Mouse (Mus musculus): ENCODE data around the gene Gm11555. TPM values are rescaled to one million over a fixed set of nuclear protein-coding genes. Genes with fewer than 3 reads are reported as not detected.
"Not testable (repeated sequence)": the region's sequence is repeated elsewhere in the genome, so short reads cannot be mapped to it uniquely, and the experiment has no call there.

Gene Gm11555
- total RNA-seq (2021), result not detected
- long read RNA-seq, experiment 1, result 0 reads
- long read RNA-seq, experiment 2, result 0 reads

DNA sequence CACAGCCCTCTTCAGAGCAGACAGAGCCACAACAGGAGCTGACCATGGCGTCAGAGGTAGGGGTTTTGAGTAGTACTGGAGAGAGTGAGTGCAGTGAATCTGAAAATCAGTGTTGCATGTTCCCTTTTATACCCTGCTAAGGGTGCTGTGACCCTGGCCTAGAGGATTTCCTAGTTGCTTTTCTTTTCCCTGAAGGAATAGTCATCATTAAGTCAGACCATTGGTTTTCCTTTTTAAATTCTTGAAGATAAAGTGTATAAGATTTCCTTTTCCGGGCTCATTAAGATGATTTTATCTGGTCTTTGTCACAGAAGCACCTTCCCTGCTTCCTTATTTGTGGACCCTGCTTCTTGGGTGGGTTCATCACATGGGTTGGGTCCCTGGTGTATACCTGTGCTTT, at the start of gene Gm11555:
Gene Gm11555, minus strand, starts transcription at position 101 of the 400 bp plus-strand sequence.
- no peak for DNase-seq (ENCODE audit: low spot score in 2 of 2)

DNA sequence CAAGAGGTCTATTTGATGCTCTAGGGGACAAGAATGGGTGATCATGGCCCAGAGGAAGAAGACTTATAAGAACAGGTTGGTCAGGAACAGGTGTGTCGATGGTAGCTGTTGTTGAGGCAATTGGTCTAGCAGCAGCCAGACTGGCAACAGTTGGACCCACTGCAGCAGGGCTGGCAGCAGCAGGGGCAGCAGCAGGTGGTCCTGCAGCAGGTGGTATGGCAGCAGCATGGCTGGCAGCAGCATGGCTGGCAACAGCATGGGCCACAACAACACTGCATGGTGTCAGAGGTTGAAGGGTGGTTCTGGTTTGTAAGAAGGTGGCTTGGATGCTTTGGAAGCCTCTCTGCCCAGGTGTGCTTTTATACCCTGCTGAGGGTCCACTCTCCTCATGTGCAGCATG, 40.4 kb upstream of the Gm11555 start, which contains the start of gene Gm14190:
Gene Gm14190, minus strand, starts transcription at position 278 of the 400 bp plus-strand sequence.
- DNase-seq (ENCODE audit: low spot score in 2 of 2), result no peak

DNA sequence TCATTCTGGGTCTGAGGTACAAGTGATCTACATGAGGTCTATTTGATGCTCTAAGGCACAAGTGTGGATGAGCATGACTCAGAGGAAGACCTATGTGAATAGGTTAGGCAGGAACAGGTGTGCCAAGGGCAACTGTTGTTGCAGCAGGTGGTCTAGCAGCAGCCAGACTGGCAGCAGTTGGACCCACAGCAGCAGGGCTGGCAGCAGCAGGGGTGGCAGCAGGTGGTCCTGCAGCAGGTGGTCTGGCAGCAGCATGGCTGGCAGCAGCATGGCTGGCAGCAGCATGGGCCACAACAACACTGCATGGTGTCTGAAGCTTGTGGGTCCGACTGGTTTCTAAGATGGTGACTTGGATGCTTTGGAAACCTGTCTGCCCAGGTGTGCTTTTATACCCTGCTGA, 35.2 kb upstream of the Gm11555 start:
- DNase-seq (ENCODE audit: low spot score in 2 of 2), result not testable (repeated sequence)

DNA sequence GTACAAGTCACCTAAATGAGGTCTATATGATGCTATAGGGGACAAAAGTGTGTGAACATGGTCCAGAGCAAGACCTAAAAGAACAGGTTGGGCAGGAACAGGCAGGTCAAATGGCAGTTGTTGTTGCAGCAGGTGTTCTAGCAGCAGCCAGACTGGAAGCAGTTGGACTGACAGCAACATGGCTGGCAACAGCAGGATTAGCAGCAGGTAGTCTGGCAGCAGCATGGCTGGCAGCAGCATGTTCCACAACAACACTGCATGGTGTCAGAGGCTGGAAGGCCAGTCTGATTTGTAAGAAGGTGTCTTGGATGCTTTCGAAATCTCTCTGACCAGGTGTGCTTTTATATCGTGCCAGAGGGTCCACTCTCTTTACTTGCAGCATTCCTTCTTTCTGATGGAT, 33.4 kb upstream of the Gm11555 start:
- DNase-seq (ENCODE audit: low spot score in 2 of 2), result no peak

DNA sequence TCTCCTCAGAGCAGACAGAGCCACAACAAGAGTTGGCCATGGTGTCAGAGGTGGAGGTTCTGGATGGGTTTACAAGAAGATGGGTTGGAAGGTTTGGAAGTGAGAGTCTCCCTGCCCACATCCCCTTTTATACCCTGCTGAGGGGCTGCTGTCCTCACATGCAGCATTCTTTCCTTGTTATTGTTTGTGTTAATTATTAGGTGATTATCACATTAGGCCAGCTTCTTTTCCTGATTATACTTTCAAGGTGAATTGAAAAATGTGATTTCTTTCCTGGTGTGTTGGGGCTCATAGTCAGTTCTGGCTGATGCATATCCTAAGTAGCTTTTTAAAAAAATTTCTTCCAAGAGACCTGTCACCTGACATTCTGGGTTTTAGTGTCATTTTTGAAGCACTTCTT, 15.8 kb upstream of the Gm11555 start, which contains the start of gene Krtap4-6:
Gene Krtap4-6, minus strand, starts transcription at position 101 of the 400 bp plus-strand sequence.
- DNase-seq (ENCODE audit: low spot score in 2 of 2), result no peak

DNA sequence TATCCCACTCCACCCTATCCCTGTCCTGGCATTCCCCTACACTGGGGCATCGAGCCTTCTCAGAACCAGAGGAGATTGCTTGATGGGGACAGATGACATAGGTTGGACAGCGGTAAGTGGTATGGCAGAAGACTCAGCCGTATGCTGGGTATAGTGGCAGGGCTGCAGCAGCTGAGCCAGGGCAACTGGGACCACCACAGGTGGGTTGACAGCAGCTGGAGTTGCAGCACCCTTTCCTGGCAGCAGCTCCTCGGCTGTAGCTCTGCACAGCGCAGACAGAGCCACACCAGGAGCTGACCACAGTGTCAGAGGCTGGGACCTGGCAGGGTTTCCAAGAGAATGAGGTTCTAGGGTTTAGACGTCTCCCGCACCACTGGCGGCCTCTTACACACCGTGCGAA, 12.8 kb upstream of the Gm11555 start:
- no peak for DNase-seq (ENCODE audit: low spot score in 2 of 2)

DNA sequence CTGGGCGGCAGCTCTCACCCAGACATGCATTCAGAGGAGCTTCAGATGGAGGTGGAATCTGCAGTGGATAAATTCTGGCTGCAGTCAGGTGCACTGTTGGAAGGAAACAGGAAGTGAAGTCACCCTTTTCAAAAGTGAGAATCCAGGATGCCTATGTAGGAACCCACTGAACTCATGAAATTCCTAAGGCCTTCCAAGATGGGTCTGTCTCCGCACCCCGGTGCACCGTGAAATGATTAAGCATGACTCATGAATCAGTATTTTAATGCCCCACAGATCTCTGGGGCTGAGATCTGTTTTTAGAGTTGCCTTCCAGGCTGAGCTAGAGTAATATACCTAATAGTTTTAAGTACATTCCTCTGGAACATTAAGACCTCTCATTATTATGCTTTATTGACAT, 9.2 kb upstream of the Gm11555 start:
- no peak for DNase-seq (ENCODE audit: low spot score in 2 of 2)

DNA sequence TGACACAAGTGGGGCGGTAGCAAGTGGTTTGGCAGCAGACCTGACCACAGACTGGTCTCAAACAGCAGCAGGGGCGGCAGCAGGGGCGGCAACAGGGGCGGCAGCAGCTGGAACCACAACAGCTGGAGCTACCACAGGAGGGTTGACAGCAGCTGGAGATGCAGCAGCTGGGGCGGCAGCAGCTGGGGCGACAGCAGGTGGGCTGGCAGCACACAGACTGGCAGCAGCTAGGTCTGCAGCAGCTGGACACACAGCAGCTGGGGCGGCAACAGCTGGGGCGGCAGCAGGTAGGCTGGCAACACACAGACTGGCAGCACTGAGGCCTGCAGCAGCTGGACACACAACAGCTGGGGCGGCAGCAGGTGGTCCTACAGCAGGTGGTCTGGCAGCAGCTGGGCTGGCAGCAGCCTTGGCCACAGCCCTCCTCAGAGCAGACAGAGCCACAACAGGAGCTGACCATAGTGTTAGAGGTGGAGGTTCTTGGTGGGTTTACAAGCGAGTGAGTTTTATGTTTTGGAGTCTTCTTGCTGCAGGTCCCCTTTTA, 8.5 kb upstream of the Gm11555 start, which contains the start of gene Gm11563:
Gene Gm11563, minus strand, starts transcription at position 494 of the 544 bp plus-strand sequence.
- not testable (repeated sequence) for DNase-seq (ENCODE audit: low spot score in 2 of 2)

DNA sequence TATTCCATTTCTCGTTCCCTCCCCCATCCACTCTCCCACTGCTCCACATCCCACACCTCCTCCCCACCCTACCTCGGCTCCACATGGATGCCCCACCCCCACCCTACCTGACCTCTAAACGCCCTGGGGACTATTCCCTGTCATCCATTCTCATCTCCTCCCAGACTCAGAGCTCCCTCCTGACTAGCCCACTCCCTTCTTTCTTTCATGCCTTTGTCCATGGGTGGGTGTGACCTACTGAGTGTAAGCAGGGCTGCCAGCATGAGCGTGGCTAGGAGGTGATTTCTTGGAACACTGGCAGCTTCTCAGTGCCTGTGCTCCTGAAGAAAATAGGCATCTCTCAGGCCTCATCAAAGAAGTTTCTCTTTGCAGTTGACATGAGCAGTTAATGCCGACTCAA, 7.0 kb upstream of the Gm11555 start:
- no peak for DNase-seq (ENCODE audit: low spot score in 2 of 2)

DNA sequence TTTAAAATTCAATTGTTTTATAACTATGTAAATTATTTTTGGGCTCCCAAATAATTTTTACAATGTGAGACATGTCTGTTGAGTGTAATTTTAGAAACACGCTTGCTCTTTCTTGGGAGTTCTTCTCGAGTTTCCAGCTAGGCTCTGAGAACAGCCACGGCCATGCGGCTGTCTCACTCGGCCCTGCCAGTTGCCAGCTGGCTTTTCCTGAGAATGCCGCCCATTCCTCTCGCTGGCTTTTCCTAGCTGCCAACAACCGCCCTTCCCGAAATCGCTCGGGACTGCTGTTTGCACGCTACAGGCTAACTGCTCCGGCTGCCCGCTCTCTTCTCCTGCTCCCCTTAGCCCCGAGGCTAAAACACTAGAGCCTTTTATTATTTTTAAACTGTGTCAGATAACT, 3.6 kb downstream of the Gm11555 start:
- DNase-seq (ENCODE audit: low spot score in 2 of 2), result peak; percentile 11 to 41

DNA sequence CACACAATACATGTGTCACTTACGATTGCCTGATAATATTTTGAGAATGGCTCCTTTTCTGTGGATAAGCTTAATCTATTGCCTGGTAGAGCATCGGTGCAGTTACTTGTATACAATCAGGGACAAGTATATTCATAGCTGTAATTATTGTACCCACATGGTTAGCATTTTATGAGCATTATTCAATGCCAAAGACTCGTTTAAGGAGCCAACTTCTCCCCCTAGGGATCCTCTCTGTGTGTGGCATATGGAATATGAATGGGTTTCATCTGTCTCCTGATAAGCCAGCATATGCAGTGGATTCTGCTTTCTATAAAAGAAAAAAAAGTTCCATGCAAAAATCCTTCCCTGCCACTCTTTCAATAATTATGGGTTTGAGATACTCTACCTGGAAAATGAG, 5.7 kb downstream of the Gm11555 start:
- DNase-seq (ENCODE audit: low spot score in 2 of 2), result no peak

DNA sequence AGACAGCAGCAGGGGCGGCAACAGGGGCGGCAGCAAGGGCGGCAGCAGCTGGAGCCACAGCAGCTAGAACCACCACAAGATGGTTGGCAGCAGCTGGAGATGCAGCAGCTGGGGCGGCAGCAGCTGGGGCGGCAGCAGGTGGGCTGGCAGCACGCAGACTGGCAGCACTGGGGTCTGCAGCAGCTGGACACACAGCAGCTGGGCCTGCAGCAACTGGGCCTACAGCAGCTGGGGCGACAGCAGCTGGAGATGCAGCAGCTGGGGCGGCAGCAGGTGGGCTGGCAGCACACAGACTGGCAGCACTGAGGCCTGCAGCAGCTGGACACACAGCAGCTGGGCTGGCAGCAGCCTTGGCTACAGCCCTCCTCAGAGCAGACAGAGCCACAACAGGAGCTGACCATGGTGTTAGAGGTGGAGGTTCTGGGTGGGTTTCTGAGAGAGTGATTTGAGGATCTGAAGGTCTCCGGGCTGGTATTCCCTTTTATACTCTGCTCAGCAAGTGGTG, 6.3 kb downstream of the Gm11555 start, which contains the start of gene Krtap4-7:
Gene Krtap4-7, minus strand, starts transcription at position 455 of the 505 bp plus-strand sequence.
- DNase-seq (ENCODE audit: low spot score in 2 of 2), result not testable (repeated sequence)

DNA sequence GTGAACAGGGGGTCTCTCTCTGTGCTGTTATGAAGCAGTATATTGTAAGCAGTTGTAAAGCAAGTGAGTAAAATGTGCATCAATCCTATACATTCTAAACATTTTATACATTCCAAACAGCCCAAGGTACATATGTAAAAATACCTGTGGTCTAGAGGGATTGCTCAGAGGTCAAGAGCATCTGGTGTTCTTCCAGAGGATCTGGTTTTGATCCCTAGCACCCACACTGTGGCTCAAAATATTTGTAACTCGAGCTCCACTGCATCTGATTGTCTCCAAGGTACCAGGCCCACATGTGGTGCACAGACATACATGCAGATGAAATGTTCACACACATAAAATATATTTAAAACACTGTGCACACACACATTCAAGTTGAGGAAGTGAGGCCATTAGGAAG, 9.1 kb downstream of the Gm11555 start:
- DNase-seq (ENCODE audit: low spot score in 2 of 2), result no peak

DNA sequence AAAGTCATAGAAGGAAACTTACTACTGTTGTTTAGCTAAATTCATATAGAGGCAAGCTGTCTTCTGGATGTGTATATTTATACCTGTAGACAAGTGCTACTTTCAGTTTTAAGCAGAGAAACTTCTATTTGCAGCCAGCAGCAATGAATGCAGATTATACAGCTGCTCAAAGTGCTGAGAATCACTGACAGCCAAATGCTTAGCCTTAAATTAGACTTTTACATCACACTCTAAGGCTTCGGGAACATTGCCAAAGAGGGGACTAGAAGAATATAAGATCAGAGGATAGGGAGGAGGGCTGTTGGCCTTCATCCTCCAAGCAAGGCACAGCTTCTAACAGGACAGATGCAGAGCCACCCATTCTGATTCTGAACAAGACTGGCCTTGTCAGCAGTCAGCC, 12.9 kb downstream of the Gm11555 start:
- no peak for DNase-seq (ENCODE audit: low spot score in 2 of 2)

DNA sequence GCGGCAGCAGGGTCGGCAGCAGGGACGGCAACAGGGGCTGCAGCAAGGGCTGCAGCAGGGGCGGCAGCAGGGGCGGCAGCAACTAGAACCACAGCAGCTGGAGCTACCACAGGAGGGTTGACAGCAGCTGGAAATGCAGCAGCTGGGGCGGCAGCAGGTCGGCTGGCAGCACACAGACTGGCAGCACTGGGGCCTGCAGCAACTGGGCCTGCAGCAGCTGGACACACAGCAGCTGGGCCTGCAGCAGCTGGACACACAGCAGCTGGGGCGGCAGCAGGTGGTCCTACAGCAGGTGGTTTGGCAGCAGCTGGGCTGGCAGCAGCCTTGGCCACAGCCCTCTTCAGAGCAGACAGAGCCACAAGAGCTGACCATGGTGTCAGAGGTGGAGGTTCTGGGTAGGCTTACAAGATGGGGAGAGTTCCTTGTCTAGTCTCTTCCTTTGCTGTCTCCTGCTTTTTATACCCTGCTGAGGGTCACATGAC, 15.3 kb downstream of the Gm11555 start, which contains the start of gene Krtap4-2:
Gene Krtap4-2, minus strand, starts transcription at position 432 of the 482 bp plus-strand sequence.
- no peak for DNase-seq (ENCODE audit: low spot score in 2 of 2)

DNA sequence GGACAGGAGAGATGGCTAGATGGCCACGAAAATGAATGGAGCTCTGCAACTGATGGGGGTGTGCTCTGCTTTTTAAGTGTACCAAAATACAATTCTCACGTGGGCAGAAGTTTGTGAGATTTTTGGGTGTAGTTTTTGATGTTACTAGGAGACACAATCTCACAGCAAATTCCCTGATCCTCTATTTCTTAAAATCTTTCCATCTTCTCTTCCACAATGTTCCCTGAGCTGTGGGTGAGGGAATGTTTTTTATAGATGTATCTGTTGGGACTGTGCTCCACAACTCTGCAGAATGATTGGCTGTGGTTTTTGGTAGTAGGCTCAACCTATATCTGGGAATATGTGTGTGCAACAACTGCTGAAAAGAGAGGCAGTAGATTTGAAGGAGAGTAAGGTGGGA, 16.7 kb downstream of the Gm11555 start:
- peak in 1 of 2 experiments; percentile 29 for DNase-seq (ENCODE audit: low spot score in 2 of 2)

DNA sequence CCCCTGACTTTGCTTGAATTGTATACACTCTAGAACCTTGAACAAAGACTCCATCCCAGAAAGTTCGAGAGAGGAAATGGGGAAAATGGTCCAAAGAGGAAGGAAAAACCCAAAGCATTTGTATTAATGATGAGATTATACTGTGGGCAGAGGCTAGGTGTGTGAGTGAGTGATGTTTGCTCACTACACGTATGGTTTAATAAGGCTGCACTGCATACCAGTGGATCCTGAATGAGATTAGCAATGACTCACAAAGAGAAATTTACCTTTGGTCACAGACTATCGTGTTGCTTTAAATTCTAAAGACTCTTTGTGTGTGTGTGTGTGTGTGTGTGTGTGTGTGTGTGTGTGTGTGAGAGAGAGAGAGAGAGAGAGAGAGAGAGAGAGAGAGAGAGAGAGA, 19.1 kb downstream of the Gm11555 start:
- no peak for DNase-seq (ENCODE audit: low spot score in 2 of 2)

DNA sequence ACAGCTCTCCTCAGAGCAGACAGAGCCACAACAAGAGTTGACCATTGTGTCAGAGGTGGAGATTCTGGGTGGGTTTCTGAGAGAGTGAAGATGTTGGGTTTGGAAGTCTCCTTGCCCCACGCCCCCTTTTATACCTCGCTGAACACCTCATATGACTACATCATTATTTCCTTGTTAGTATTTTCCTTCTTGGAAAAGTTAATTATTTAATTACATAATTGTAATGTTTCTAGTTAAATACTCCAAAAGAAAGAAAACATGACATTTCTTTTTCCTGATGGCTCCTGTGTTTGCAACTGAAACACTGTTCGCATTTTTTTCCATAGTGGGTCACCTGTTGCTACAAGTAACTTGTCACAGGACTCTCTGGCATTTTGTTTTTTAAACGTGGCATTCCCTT, 21.9 kb downstream of the Gm11555 start, which contains the start of gene Krtap4-1:
Gene Krtap4-1, minus strand, starts transcription at position 101 of the 400 bp plus-strand sequence.
- no peak for DNase-seq (ENCODE audit: low spot score in 2 of 2)

DNA sequence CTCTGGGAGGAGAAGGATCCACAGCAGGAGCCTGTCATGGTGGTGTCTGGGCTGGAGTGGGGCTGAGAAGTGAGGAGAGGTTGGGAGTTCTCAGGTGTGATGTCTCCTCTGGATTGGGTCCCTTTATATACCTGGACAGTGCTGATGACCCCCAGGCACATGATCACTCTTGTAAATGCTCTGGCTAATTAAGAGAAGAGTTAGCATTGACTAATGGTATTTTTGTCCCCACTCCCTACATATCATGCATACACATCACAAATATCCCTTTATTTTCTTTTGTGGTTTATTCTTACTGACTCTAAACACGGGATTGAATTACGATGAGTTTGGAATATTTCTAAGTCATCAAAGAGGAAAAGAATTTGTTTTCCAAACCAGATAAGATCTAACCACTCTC, 29.7 kb downstream of the Gm11555 start, which contains the start of gene Gm11562:
Gene Gm11562, minus strand, starts transcription at position 101 of the 400 bp plus-strand sequence.
- DNase-seq (ENCODE audit: low spot score in 2 of 2), result no peak

DNA sequence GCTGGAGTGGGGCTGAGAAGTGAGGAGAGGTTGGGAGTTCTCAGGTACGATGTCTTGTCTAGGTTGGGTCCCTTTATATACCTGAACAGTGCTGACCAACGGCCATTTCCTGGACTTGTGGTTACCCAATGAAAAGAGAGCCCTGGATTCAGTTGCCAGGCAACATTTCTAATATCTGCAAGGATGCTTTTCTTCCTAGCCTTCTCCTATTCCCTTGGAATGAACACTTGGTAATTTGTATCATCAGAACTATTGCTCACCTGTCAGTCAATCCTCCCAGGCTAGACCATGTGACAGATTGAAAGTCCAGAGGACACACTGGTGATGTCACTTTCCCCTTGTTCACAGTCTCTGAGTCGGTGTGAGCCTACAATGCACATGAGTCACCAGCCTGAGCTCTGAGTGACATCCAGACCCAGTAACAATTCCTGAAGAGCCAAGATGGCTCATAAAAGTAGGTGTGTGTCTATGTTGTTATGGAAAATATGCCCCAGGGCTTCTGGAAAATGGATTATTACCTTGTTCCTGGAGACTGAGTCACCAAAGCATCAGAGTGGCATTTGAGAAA, 35.2 kb downstream of the Gm11555 start, which contains the start of gene Krtap2-4:
Gene Krtap2-4, minus strand, starts transcription at position 51 of the 568 bp plus-strand sequence.
- no peak for DNase-seq (ENCODE audit: low spot score in 2 of 2)

DNA sequence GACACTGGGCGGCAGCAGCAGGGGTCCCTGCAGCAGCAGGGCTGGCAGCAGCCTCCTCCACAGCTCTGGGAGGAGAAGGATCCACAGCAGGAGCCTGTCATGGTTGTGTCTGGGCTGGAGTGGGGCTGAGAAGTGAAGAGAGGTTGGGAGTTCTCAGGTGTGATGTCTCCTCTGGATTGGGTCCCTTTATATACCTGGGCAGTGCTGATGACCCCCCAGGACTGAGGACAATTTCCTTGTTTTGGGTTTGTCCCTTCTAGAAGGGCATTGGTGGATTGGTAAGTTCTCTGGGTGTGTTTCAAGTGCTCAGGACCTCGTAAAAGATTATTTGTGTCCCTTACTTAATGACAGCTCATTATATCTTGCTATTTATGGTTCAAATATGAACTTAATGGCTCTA, 39.9 kb downstream of the Gm11555 start, which contains the start of gene Gm11937:
Gene Gm11937, minus strand, starts transcription at position 101 of the 400 bp plus-strand sequence.
- DNase-seq (ENCODE audit: low spot score in 2 of 2), result not testable (repeated sequence)

DNA sequence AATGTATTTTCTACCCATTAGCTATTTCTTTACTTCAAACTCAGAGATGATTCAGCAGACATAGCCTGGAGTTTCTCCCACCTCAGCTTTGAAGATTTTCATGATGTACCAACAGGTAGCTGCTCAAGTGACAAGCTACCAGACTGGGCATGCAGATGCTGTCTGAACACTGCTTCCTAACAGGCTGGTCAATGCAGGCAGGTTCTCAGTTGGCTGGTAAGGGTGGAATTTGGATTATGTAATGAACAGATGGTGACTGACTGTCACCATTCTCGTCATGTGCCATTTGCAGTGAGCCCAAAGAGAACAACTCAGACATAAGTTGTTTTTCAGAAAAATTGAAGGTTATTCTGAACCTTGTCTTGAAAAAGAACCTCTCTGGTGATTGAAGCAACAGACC, 40.9 kb downstream of the Gm11555 start:
- DNase-seq (ENCODE audit: low spot score in 2 of 2), result peak; percentile 25 to 46

Data from left cerebral cortex, adult 18-20 months (tissue).